Mouse (Mus musculus) lung, postnatal 0 days (tissue): Measurements from ENCODE around the gene Chd2.

Experiments used
- CTCF ChIP-seq: IDR thresholded peaks from 2 replicates; pipeline ENCODE4 v1.5.1; 2016; ENCODE audit warnings: antibody characterized with exemption, mild to moderate bottlenecking
- EP300 ChIP-seq: IDR thresholded peaks from 2 replicates; pipeline ENCODE4 v1.6.1; 2016; ENCODE audit warnings: antibody characterized with exemption, mild to moderate bottlenecking, control low read depth

DNA sequence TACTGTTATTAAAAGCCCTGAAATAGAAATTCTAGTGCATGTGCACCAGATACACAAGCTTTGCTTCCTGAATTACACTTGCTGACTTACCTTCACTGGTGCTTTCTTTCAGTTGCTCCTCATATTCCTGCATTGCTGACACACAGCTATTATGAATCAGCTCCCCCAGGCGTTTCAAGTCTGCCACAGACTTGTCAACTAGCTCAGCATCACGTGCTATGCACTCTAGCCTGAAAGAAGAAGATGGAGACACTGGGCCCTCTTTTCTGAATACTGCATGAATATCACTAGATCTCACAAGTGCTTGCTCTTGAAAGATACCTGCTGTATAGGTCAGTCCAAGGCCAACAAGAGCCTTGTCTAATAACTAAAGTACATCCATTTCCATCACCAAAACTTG lies 78.1 kb downstream of the Chd2 start:
- TF ChIP-seq CTCF: no peak
- TF ChIP-seq EP300: no peak
